Mouse (Mus musculus) myocyte (in vitro differentiated cells): Measurements from ENCODE around the gene Tln2.

Experiments used
- E2F4 ChIP-seq: IDR thresholded peaks from one replicate; pipeline ENCODE4 v1.6.1; 2011; ENCODE audit warnings: mild to moderate bottlenecking, control low read depth, moderate library complexity; ENCODE audit not compliant: insufficient read depth
- POLR2A ChIP-seq: IDR thresholded peaks from one replicate; pipeline ENCODE4 v1.6.1; 2011; ENCODE audit warnings: low read depth, mild to moderate bottlenecking, control low read depth, moderate library complexity; ENCODE audit not compliant: insufficient read length

DNA sequence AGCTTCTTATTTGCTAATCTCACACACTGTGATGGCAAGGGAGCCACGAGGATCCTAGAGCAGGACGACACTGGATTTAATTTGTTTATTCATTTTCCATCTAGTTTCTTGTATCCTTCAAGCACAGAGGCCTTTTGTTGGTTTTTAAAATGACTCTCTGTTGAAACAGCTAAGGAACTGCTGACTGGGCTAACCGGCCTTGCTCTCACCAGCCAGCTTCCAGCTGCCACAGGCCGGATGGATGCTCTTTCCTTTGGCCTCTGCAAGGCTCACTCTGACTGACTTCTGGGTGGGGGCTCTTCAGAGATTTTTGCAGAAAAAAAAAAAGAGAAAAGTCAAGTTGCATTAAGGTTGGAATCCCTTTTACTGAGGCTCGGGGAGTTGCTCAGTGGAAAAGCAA lies 258.7 kb downstream of the Tln2 start:
- TF ChIP-seq POLR2A: no peak
- TF ChIP-seq E2F4: no peak
